Mouse (Mus musculus) MEL (cell line): ENCODE data around the gene Gm20388. TPM values are rescaled to one million over a fixed set of nuclear protein-coding genes. Genes with fewer than 3 reads are reported as not detected.

Experiments used
- DNase-seq: peaks from one replicate; pipeline ENCODE4 v3.0.0; 2011; ENCODE audit warnings: low read depth, low spot score
- H3K27ac ChIP-seq: 2 replicates; pipeline ENCODE4 v1.5.1; 2012; ENCODE audit warnings: low read depth, mild to moderate bottlenecking, control low read depth, low read length, moderate library complexity; ENCODE audit not compliant: control insufficient read depth
- H3K27me3 ChIP-seq, 2 experiments: fragments of 150-350 bp in 1 of 2; sonication (generic) in 1 of 2; 2 replicates each; pipeline ENCODE4 v1.6.1; 2012; ENCODE audit warnings: low read length in 2 of 2, mild to moderate bottlenecking in 2 of 2, improper control_type of control experiment in 1 of 2, moderate library complexity in 1 of 2; ENCODE audit not compliant: insufficient read depth in 2 of 2, control insufficient read depth in 1 of 2
- H3K36me3 ChIP-seq, 2 experiments: 2 replicates each; pipeline ENCODE4 v1.6.1; 2012 to 2014; ENCODE audit warnings: low read length in 2 of 2, improper control_type of control experiment in 1 of 2, inconsistent platforms in 1 of 2, mild to moderate bottlenecking in 1 of 2; ENCODE audit not compliant: insufficient read depth in 2 of 2, control insufficient read depth in 1 of 2
- H3K4me1 ChIP-seq, 2 experiments: fragments of 150-350 bp in 1 of 2; sonication (generic) in 1 of 2; 2 replicates each; pipeline ENCODE4 v1.6.1; 2012; ENCODE audit warnings: low read length in 2 of 2, improper control_type of control experiment in 1 of 2, mild to moderate bottlenecking in 1 of 2; ENCODE audit not compliant: insufficient read depth in 2 of 2, control insufficient read depth in 1 of 2
- H3K4me3 ChIP-seq, 2 experiments: fragments of 150-350 bp in 1 of 2; sonication (generic) in 1 of 2; 2 replicates each; pipeline ENCODE4 v1.5.1; 2012; ENCODE audit warnings: low read depth in 2 of 2, low read length in 2 of 2, mild to moderate bottlenecking in 2 of 2, moderate library complexity in 2 of 2, control low read depth in 1 of 2, improper control_type of control experiment in 1 of 2; ENCODE audit not compliant: control insufficient read depth in 1 of 2, insufficient read depth in 1 of 2
- H3K79me2 ChIP-seq: 2 replicates; pipeline ENCODE4 v1.6.1; 2012; ENCODE audit warnings: mild to moderate bottlenecking, low read length, moderate library complexity; ENCODE audit not compliant: control insufficient read depth, poor library complexity, insufficient read depth
- H3K9ac ChIP-seq: 2 replicates; pipeline ENCODE4 v1.6.1; 2012; ENCODE audit warnings: low read depth, mild to moderate bottlenecking, control low read depth, low read length, moderate library complexity; ENCODE audit not compliant: control insufficient read depth, poor library complexity, severe bottlenecking
- H3K9me3 ChIP-seq: fragments of 150-350 bp; sonication (generic); replicated peaks from 2 replicates; pipeline ENCODE4 v1.6.1; 2012; ENCODE audit warnings: mild to moderate bottlenecking, low read length, improper control_type of control experiment, moderate library complexity; ENCODE audit not compliant: insufficient read depth
- BHLHE40 ChIP-seq: IDR thresholded peaks from 2 replicates; pipeline ENCODE4 v1.6.1; 2012; ENCODE audit warnings: low read depth, mild to moderate bottlenecking, inconsistent platforms, low read length, improper control_type of control experiment, borderline replicate concordance
- CHD2 ChIP-seq: IDR thresholded peaks from 2 replicates; pipeline ENCODE4 v1.6.1; 2011; ENCODE audit warnings: low read length, improper control_type of control experiment
- CTCF ChIP-seq, 3 experiments: IDR thresholded peaks in 2 of 3; conservative IDR thresholded peaks in 1 of 3; 2 replicates each; pipeline ENCODE4 v1.5.1; 2011 to 2012; ENCODE audit warnings: low read length in 3 of 3, low read depth in 2 of 3, mild to moderate bottlenecking in 2 of 3, improper control_type of control experiment in 1 of 3, inconsistent platforms in 1 of 3, mixed read lengths in 1 of 3, moderate library complexity in 1 of 3; ENCODE audit not compliant: control insufficient read depth in 1 of 3, insufficient read depth in 1 of 3, poor library complexity in 1 of 3, severe bottlenecking in 1 of 3
- E2F4 ChIP-seq: IDR thresholded peaks from 2 replicates; pipeline ENCODE4 v1.6.1; 2011; ENCODE audit warnings: low read depth, low read length, improper control_type of control experiment, borderline replicate concordance
- ELF1 ChIP-seq: IDR thresholded peaks from 2 replicates; pipeline ENCODE4 v1.6.1; 2014; ENCODE audit warnings: low read depth, mild to moderate bottlenecking, inconsistent platforms, low read length, improper control_type of control experiment, moderate library complexity
- GABPA ChIP-seq: IDR thresholded peaks from 2 replicates; pipeline ENCODE4 v1.6.1; 2012; ENCODE audit warnings: low read depth, mild to moderate bottlenecking, inconsistent platforms, low read length, improper control_type of control experiment, moderate library complexity
- GATA1 ChIP-seq: IDR thresholded peaks from 2 replicates; pipeline ENCODE4 v1.6.1; 2011; ENCODE audit warnings: low read depth, low read length, improper control_type of control experiment
- HCFC1 ChIP-seq: IDR thresholded peaks from 2 replicates; pipeline ENCODE4 v1.6.1; 2012; ENCODE audit warnings: low read depth, mild to moderate bottlenecking, inconsistent platforms, low read length, improper control_type of control experiment, moderate library complexity
- KAT2A ChIP-seq: conservative IDR thresholded peaks from 2 replicates; pipeline ENCODE4 v1.6.1; 2012; ENCODE audit warnings: low read depth, low read length, improper control_type of control experiment, inconsistent platforms
- MAZ ChIP-seq: IDR thresholded peaks from 2 replicates; pipeline ENCODE4 v1.6.1; 2012; ENCODE audit warnings: low read depth, mild to moderate bottlenecking, inconsistent platforms, low read length, improper control_type of control experiment
- MEF2A ChIP-seq: IDR thresholded peaks from 2 replicates; pipeline ENCODE4 v1.6.1; 2014; ENCODE audit warnings: low read depth, mild to moderate bottlenecking, inconsistent platforms, low read length, improper control_type of control experiment; ENCODE audit not compliant: poor library complexity, insufficient replicate concordance, severe bottlenecking; ENCODE audit errors: extremely low read depth
- MXI1 ChIP-seq: IDR thresholded peaks from 2 replicates; pipeline ENCODE4 v1.6.1; 2011; ENCODE audit warnings: mild to moderate bottlenecking, low read depth, low read length, improper control_type of control experiment
- MYC ChIP-seq: IDR thresholded peaks from 2 replicates; pipeline ENCODE4 v1.6.1; 2011; ENCODE audit warnings: low read depth, mild to moderate bottlenecking, low read length, improper control_type of control experiment, moderate library complexity
- NRF1 ChIP-seq: IDR thresholded peaks from 2 replicates; pipeline ENCODE4 v1.6.1; 2014; ENCODE audit warnings: low read depth, mild to moderate bottlenecking, inconsistent platforms, low read length, improper control_type of control experiment, moderate library complexity; ENCODE audit not compliant: poor library complexity, insufficient read depth, severe bottlenecking
- POLR2A ChIP-seq, 2 experiments: IDR thresholded peaks; 2 replicates each; pipeline ENCODE4 v1.6.1; 2011 to 2012; ENCODE audit warnings: low read length in 2 of 2, mild to moderate bottlenecking in 2 of 2, control low read depth in 1 of 2, improper control_type of control experiment in 1 of 2, low read depth in 1 of 2, moderate library complexity in 1 of 2; ENCODE audit not compliant: control insufficient read depth in 1 of 2, insufficient read depth in 1 of 2, poor library complexity in 1 of 2
- POLR2AphosphoS5 ChIP-seq: IDR thresholded peaks from 2 replicates; pipeline ENCODE4 v1.6.1; 2012; ENCODE audit warnings: low read depth, borderline replicate concordance, mild to moderate bottlenecking, inconsistent platforms, low read length, moderate library complexity, mixed read lengths
- RAD21 ChIP-seq: IDR thresholded peaks from 2 replicates; pipeline ENCODE4 v1.6.1; 2011; ENCODE audit warnings: mild to moderate bottlenecking, low read depth, low read length, improper control_type of control experiment
- RCOR1 ChIP-seq: IDR thresholded peaks from 2 replicates; pipeline ENCODE4 v1.6.1; 2012; ENCODE audit warnings: low read depth, mild to moderate bottlenecking, inconsistent platforms, low read length, improper control_type of control experiment
- SMC3 ChIP-seq: IDR thresholded peaks from 2 replicates; pipeline ENCODE4 v1.6.1; 2011; ENCODE audit warnings: low read depth, low read length, improper control_type of control experiment
- TCF12 ChIP-seq: IDR thresholded peaks from 2 replicates; pipeline ENCODE4 v1.6.1; 2014; ENCODE audit warnings: low read depth, mild to moderate bottlenecking, inconsistent platforms, low read length, improper control_type of control experiment, moderate library complexity
- UBTF ChIP-seq: IDR thresholded peaks from 2 replicates; pipeline ENCODE4 v1.6.1; 2012; ENCODE audit warnings: low read depth, mild to moderate bottlenecking, inconsistent platforms, low read length, improper control_type of control experiment, moderate library complexity, borderline replicate concordance; ENCODE audit not compliant: insufficient read depth
- USF1 ChIP-seq: IDR thresholded peaks from 2 replicates; pipeline ENCODE4 v1.6.1; 2014; ENCODE audit warnings: low read depth, mild to moderate bottlenecking, inconsistent platforms, low read length, improper control_type of control experiment, moderate library complexity
- ZKSCAN1 ChIP-seq: IDR thresholded peaks from 2 replicates; pipeline ENCODE4 v1.6.1; 2012; ENCODE audit warnings: low read depth, mild to moderate bottlenecking, inconsistent platforms, low read length, improper control_type of control experiment, moderate library complexity
- polyA plus RNA-seq, 2 experiments: library from polyadenylated mRNA; stranded (reverse) in 1 of 2; unstranded in 1 of 2; fragments of >175 nt in 1 of 2; fragments of >200 nt in 1 of 2; gene quantifications; 2 replicates each; pipeline versions ENCODE4 v1.2.1 to v1.2.4; 2012; ENCODE audit warnings: low replicate concordance in 2 of 2, low read depth in 1 of 2; ENCODE audit not compliant: insufficient read length in 2 of 2, insufficient read depth in 1 of 2, missing spikeins in 1 of 2
- total RNA-seq: library from RNA; depleted of rRNA; stranded (reverse); fragments of 300-350 nt; gene quantifications from 2 replicates; pipeline ENCODE4 v1.2.3, GENCODE M21; 2012

Gene Gm20388
- total and polyA plus RNA-seq, 3 experiments = 11.1 to 17.8 TPM; not detected in 1

DNA sequence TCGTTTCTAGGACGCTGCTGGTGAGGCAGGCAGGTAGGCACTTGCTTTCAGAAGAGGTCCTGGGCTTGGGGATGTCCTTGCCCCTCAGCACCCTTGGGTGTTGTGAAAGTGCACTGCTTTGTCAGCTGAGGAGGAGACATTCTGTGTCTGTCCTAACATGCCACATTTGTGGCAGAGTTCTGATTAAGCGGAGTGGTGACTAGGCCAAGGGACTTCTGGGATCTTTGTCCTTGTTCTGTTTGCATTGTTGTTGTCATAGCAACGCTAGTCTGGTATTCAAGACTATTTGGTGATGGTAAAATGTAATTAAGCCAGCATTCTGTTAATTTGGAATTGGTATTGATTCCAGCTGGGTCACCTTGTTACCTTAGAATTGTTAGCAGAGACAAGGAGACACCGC is 2093.5 kb downstream of the Gm20388 start:
- Histone ChIP-seq H3K9me3 (no peaks in the 10 kb centered on the region), H3K4me1 (no peaks in the 10 kb centered on the region), H3K79me2 (no peaks in the 10 kb centered on the region), H3K27me3 (no peaks in the 10 kb centered on the region), H3K36me3 (no peaks in the 10 kb centered on the region; a peak in 2 of 4 replicates), H3K4me3 (no peak overlapping the region), H3K27ac (no peak overlapping the region), H3K9ac (no peak overlapping the region)
- DNase-seq = no peak
- no peak for TF ChIP-seq POLR2A (IDR thresholded peaks at IDR 0.05; ENCODE audit: control insufficient read depth in 1 of 2, insufficient read depth in 1 of 2, low read depth in 1 of 2, low read length in 2 of 2, poor library complexity in 1 of 2)
- TF ChIP-seq ZKSCAN1 = no peak
- no peak for TF ChIP-seq MYC
- TF ChIP-seq TCF12 = no peak
- TF ChIP-seq NRF1 = no peak
- TF ChIP-seq RCOR1 = no peak
- TF ChIP-seq E2F4 = no peak
- TF ChIP-seq MAZ = no peak
- no peak for TF ChIP-seq CTCF (IDR thresholded peaks at IDR 0.05 in 2 of 3, conservative IDR thresholded peaks at IDR 0.05 in 1 of 3; ENCODE audit: control insufficient read depth in 1 of 3, insufficient read depth in 1 of 3, low read depth in 2 of 3, low read length in 3 of 3, poor library complexity in 1 of 3, severe bottlenecking in 1 of 3)
- no peak for TF ChIP-seq GATA1
- no peak for TF ChIP-seq POLR2AphosphoS5
- TF ChIP-seq MXI1 = no peak
- TF ChIP-seq UBTF = no peak

DNA sequence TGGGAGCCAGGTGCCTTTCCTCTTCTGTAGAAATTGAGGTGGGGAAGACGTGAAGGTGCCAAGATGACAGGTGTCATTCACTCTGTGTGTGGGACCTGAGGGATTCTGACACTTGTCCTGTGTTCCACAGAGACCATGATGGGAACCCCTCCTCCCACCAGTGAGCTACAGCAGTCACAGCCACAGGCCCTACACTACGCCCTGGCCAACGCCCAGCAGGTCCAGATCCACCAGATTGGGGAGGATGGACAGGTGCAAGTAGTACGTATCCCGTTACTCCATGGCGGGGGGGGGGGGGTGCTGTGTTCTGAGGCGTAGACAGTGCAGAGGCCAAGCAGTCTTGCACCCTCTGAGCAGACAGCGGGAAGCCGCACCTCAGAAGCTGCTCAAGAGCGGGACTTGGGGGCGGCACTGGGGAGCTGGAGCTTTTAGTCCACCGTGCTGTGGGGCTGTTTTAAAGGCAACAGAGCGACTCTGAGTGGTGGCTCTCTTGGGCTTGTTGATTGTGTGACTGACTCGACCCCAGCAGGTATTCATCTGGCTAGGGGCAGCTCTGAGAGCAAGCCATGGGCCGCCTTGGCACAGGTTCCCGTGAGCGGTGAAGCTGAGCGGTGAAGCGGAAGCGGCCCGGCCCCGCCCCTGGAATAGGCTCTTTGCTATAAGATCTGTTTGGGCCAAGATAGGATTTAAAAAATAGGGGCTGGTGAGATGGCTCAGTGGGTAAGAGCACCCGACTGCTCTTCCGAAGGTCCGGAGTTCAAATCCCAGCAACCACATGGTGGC is 2095.0 kb downstream of the Gm20388 start:
- Histone ChIP-seq H3K79me2 (no peaks in the 10 kb centered on the region), H3K9ac (no peak overlapping the region), H3K36me3 (no peaks in the 10 kb centered on the region; a peak in 2 of 4 replicates), H3K27me3 (no peaks in the 10 kb centered on the region), H3K9me3 (no peaks in the 10 kb centered on the region), H3K4me1 (no peaks in the 10 kb centered on the region), H3K27ac (no peak overlapping the region), H3K4me3 (no peak overlapping the region)
- no peak for DNase-seq
- TF ChIP-seq KAT2A (no peak), MEF2A (no peak), GABPA (no peak), RAD21 (no peak), CHD2 (no peak), ELF1 (no peak), USF1 (no peak), BHLHE40 (no peak), HCFC1 (no peak), ZKSCAN1 (no peak), SMC3 (no peak), E2F4 (no peak), TCF12 (no peak)
